Mouse (Mus musculus) central nervous system, embryonic 11.5 days (tissue): ENCODE results near the gene Heatr6. TPM values are rescaled to one million over a fixed set of nuclear protein-coding genes. Genes with fewer than 3 reads are reported as not detected.

Experiments used
- polyA plus RNA-seq: library from polyadenylated mRNA; depleted of rRNA; stranded (reverse); fragments of >200 nt; gene quantifications from 2 replicates; pipeline ENCODE4 v1.2.3, GENCODE M21; 2012; rRNA removed

Heatr6 gene
- 24.1 and 25.3 TPM in 2 replicates for polyA plus RNA-seq

GRCm38 (mm10) chr11:83753581-83754181 is at the start of gene Heatr6:
TSS of gene Heatr6 (plus strand) at chr11:83753696.

GRCm38 (mm10) chr11:83703705-83704104 is 49.8 kb upstream of the Heatr6 start, which contains the start of gene Wfdc17:
TSS of gene Wfdc17 (plus strand) at chr11:83703991.

GRCm38 (mm10) chr11:83708715-83709114 is 44.8 kb upstream of the Heatr6 start, which contains the start of gene Wfdc18:
TSS of gene Wfdc18 (plus strand) at chr11:83709015.

GRCm38 (mm10) chr11:83746681-83747080 is 6.8 kb upstream of the Heatr6 start, which contains the start of gene Wfdc21:
TSS of gene Wfdc21 (plus strand) at chr11:83746940.

Other genes starting within 250 kb of the Heatr6 start
- not detected in 2 replicates for gene Heatr9, start 231.5 kb upstream of the Heatr6 start, polyA plus RNA-seq
- not detected in 2 replicates for gene Ccl5, start 223.2 kb upstream of the Heatr6 start, polyA plus RNA-seq
- gene Ccl9, start 175.1 kb upstream of the Heatr6 start, polyA plus RNA-seq: 1.2 and 1.3 TPM in 2 replicates
- gene Ccl6, start 160.6 kb upstream of the Heatr6 start, polyA plus RNA-seq: 0.65 and 1.3 TPM in 2 replicates
- not detected in 2 replicates for gene Rpl9-ps1, start 108.1 kb upstream of the Heatr6 start, polyA plus RNA-seq
- gene Ccl3, start 104.3 kb upstream of the Heatr6 start, polyA plus RNA-seq: 0.85 and 0.98 TPM in 2 replicates
- 0.13 and 0.21 TPM in 2 replicates for gene Ccl4, start 91.1 kb upstream of the Heatr6 start, polyA plus RNA-seq
- 0.34 and 0.48 TPM in 2 replicates for gene Wfdc17, start 49.7 kb upstream of the Heatr6 start, polyA plus RNA-seq
- gene Wfdc18, start 44.7 kb upstream of the Heatr6 start, polyA plus RNA-seq: not detected in 2 replicates
- gene Wfdc21, start 6.8 kb upstream of the Heatr6 start, polyA plus RNA-seq: 0.20 and 0.46 TPM in 2 replicates
- gene Hnf1b, start 96.4 kb downstream of the Heatr6 start, polyA plus RNA-seq: 0.07 and 0.37 TPM in 2 replicates
- 26.9 and 38.1 TPM in 2 replicates for gene Ddx52, start 188.4 kb downstream of the Heatr6 start, polyA plus RNA-seq
- 13.9 and 17.0 TPM in 2 replicates for gene Synrg, start 210.7 kb downstream of the Heatr6 start, polyA plus RNA-seq